Mouse (Mus musculus): ENCODE measurements at regions not wholly inside any gene's neighbourhood (a gene's known extent, or its start where the extent isn't known, plus 50 kb on each side); places are given as distances from the start of the nearest gene placed in this dataset.

GRCm38 (mm10) chr1:163616596-163616995 lies 108.4 kb downstream of the Mettl11b start:
- in situ Hi-C loops (cut with MboI; ENCODE audit: low pct_ligation_motif_present, low pct_unique_long_range_greater_than_20kb, low sequenced_read_pairs), result no loop called here
- H3K9me3 ChIP-seq (replicated peaks; ENCODE audit: low read length), result no peaks in the 10 kb centered on the region
- DNase-seq (ENCODE audit: extremely low read depth), result no peak
- H3K9ac ChIP-seq (ENCODE audit: insufficient read depth, low read depth), result no peak overlapping the region
- no peaks in the 10 kb centered on the region for H3K79me2 ChIP-seq (replicated peaks; ENCODE audit: control insufficient read depth, extremely low read depth, insufficient read depth, poor library complexity, severe bottlenecking)
- dilution Hi-C loops (cut with MboI; ENCODE audit: extremely low pct_ligation_motif_present, extremely low pct_unique_long_range_greater_than_20kb, low sequenced_read_pairs), result no loop called here
- H3K4me2 ChIP-seq (ENCODE audit: insufficient read depth, low read depth, poor library complexity, severe bottlenecking), result no peak overlapping the region
- H3K27ac ChIP-seq (ENCODE audit: insufficient read depth, low read depth), result no peak overlapping the region
- no peaks in the 10 kb centered on the region for H3K27me3 ChIP-seq (replicated peaks)
- TF ChIP-seq JUN (IDR thresholded peaks at IDR 0.05; ENCODE audit: insufficient read depth, low read depth, low read length) (no peak), MXI1 (IDR thresholded peaks at IDR 0.05; ENCODE audit: low read depth, low read length) (no peak), MEF2A (IDR thresholded peaks at IDR 0.05; ENCODE audit: borderline replicate concordance, low read depth, low read length) (no peak), ELF1 (IDR thresholded peaks at IDR 0.05; ENCODE audit: low read depth, low read length) (no peak), RAD21 (IDR thresholded peaks at IDR 0.05; ENCODE audit: low read depth, low read length) (no peak), SMC3 (IDR thresholded peaks at IDR 0.05; ENCODE audit: low read depth, low read length) (no peak), CHD2 (IDR thresholded peaks at IDR 0.05; ENCODE audit: low read length) (no peak), ZKSCAN1 (IDR thresholded peaks at IDR 0.05; ENCODE audit: borderline replicate concordance, low read depth, low read length) (no peak), HCFC1 (IDR thresholded peaks at IDR 0.05; ENCODE audit: low read depth, low read length) (no peak), NRF1 (IDR thresholded peaks at IDR 0.05; ENCODE audit: low read depth, low read length) (no peak), RCOR1 (conservative IDR thresholded peaks at IDR 0.05; ENCODE audit: low read depth, low read length) (no peak), KAT2A (IDR thresholded peaks at IDR 0.05; ENCODE audit: insufficient replicate concordance, low read length) (no peak), UBTF (IDR thresholded peaks at IDR 0.05; ENCODE audit: low read depth, low read length) (no peak), CHD1 (IDR thresholded peaks at IDR 0.05; ENCODE audit: low read depth, low read length) (no peak), SIN3A (IDR thresholded peaks at IDR 0.05; ENCODE audit: low read length) (no peak), ZNF384 (IDR thresholded peaks at IDR 0.05; ENCODE audit: low read depth, low read length) (no peak), CTCF (conservative IDR thresholded peaks at IDR 0.05 in 1 of 2, IDR thresholded peaks at IDR 0.05 in 1 of 2; ENCODE audit: low read depth in 2 of 2, low read length in 2 of 2) (no peak), GABPA (IDR thresholded peaks at IDR 0.05; ENCODE audit: insufficient replicate concordance, low read depth, low read length) (no peak), MAZ (IDR thresholded peaks at IDR 0.05; ENCODE audit: low read depth, low read length) (no peak)
- no peaks in the 10 kb centered on the region for H3K4me1 ChIP-seq (ENCODE audit: control insufficient read depth in 1 of 2, insufficient read depth in 2 of 2)
- H3K36me3 ChIP-seq (replicated peaks in 1 of 2; ENCODE audit: control insufficient read depth in 1 of 2, insufficient read depth in 1 of 2, low read length in 1 of 2), result no peaks in the 10 kb centered on the region
- H3K4me3 ChIP-seq (replicated peaks in 1 of 3; ENCODE audit: low read depth in 2 of 3, low read length in 2 of 3, poor library complexity in 1 of 3), result no peak overlapping the region

- Histone ChIP-seq H3K4me2 (ENCODE audit: insufficient read depth, low read depth, poor library complexity, severe bottlenecking) (no peak overlapping the region), H3K36me3 (replicated peaks in 1 of 2; ENCODE audit: control insufficient read depth in 1 of 2, insufficient read depth in 1 of 2, low read length in 1 of 2) (no peaks in the 10 kb centered on the region), H3K27ac (ENCODE audit: insufficient read depth, low read depth) (no peak overlapping the region), H3K27me3 (replicated peaks) (no peaks in the 10 kb centered on the region), H3K9me3 (replicated peaks; ENCODE audit: low read length) (no peaks in the 10 kb centered on the region), H3K4me1 (ENCODE audit: control insufficient read depth in 1 of 2, insufficient read depth in 2 of 2) (no peaks in the 10 kb centered on the region), H3K9ac (ENCODE audit: insufficient read depth, low read depth) (no peak overlapping the region), H3K4me3 (replicated peaks in 1 of 3; ENCODE audit: low read depth in 2 of 3, low read length in 2 of 3, poor library complexity in 1 of 3) (no peak overlapping the region), H3K79me2 (replicated peaks; ENCODE audit: control insufficient read depth, extremely low read depth, insufficient read depth, poor library complexity, severe bottlenecking) (no peaks in the 10 kb centered on the region)
- dilution Hi-C loops (cut with MboI; ENCODE audit: extremely low pct_ligation_motif_present, extremely low pct_unique_long_range_greater_than_20kb, low sequenced_read_pairs) (no loop called here), in situ Hi-C loops (cut with MboI; ENCODE audit: low pct_ligation_motif_present, low pct_unique_long_range_greater_than_20kb, low sequenced_read_pairs) (no loop called here)
- no peak for DNase-seq (ENCODE audit: extremely low read depth)
- TF ChIP-seq RAD21 (IDR thresholded peaks at IDR 0.05; ENCODE audit: low read depth, low read length), result no peak
- no peak for TF ChIP-seq ETS1 (conservative IDR thresholded peaks at IDR 0.05; ENCODE audit: low read depth, low read length)
- TF ChIP-seq ZNF384 (IDR thresholded peaks at IDR 0.05; ENCODE audit: low read depth, low read length), result no peak
- TF ChIP-seq MAX (IDR thresholded peaks at IDR 0.05; ENCODE audit: low read length), result no peak
- TF ChIP-seq JUN (IDR thresholded peaks at IDR 0.05; ENCODE audit: insufficient read depth, low read depth, low read length), result no peak
- TF ChIP-seq KAT2A (IDR thresholded peaks at IDR 0.05; ENCODE audit: insufficient replicate concordance, low read length), result no peak
These were observed 116.6 kb downstream of the Mettl11b start for GRCm38 (mm10) chr1:163608429-163608828.
